Mouse (Mus musculus): ENCODE results near the gene Mydgf. TPM values are rescaled to one million over a fixed set of nuclear protein-coding genes. Genes with fewer than 3 reads are reported as not detected.

Mydgf gene
- 50.0 to 56.0 TPM (median 53.0 TPM) in 4 replicates for total RNA-seq (2023; ENCODE audit: inconsistent age)

GRCm38 (mm10) chr17:56183658-56184103 lies at the start of gene Mydgf:
Gene Mydgf (minus strand): TSS chr17:56183920.

GRCm38 (mm10) chr17:56218377-56219191 lies 34.9 kb upstream of the Mydgf start, which contains the start of gene Dpp9:
Gene Dpp9 (minus strand): TSS chr17:56218905.

GRCm38 (mm10) chr17:56162231-56162774 lies 21.4 kb downstream of the Mydgf start, which contains the start of gene Tnfaip8l1:
Gene Tnfaip8l1 (plus strand): TSS chr17:56162477.

GRCm38 (mm10) chr17:56139858-56140595 lies 43.7 kb downstream of the Mydgf start, which contains the start of gene Sema6b:
Gene Sema6b (minus strand): TSS chr17:56140343.

Other genes with a start within 250 kb of the Mydgf start
- 4.9 to 7.1 TPM (median 6.0 TPM) in 4 replicates for gene Zfp119b, start 234.4 kb downstream of the Mydgf start, total RNA-seq (2023; ENCODE audit: inconsistent age)
- 12.9 to 16.7 TPM (median 15.2 TPM) in 4 replicates for gene Ebi3, start 231.3 kb downstream of the Mydgf start, total RNA-seq (2023; ENCODE audit: inconsistent age)
- 39.6 to 52.9 TPM (median 46.2 TPM) in 4 replicates for gene Yju2, start 224.8 kb downstream of the Mydgf start, total RNA-seq (2023; ENCODE audit: inconsistent age)
- 0.74 to 2.0 TPM (median 1.6 TPM) in 4 replicates for gene Shd, start 213.5 kb downstream of the Mydgf start, total RNA-seq (2023; ENCODE audit: inconsistent age)
- not detected in 4 replicates for gene Fsd1, start 197.4 kb downstream of the Mydgf start, total RNA-seq (2023; ENCODE audit: inconsistent age)
- 0.42 to 0.81 TPM (median 0.61 TPM) in 3 of 4 replicates, not detected in the other for gene Stap2, start 178.3 kb downstream of the Mydgf start, total RNA-seq (2023; ENCODE audit: inconsistent age)
- gene Mpnd, start 178.2 kb downstream of the Mydgf start, total RNA-seq (2023; ENCODE audit: inconsistent age): 56.8 to 63.5 TPM (median 62.7 TPM) in 4 replicates
- 86.0 to 87.5 TPM (median 87.0 TPM) in 4 replicates for gene Sh3gl1, start 147.3 kb downstream of the Mydgf start, total RNA-seq (2023; ENCODE audit: inconsistent age)
- gene Chaf1a, start 143.5 kb downstream of the Mydgf start, total RNA-seq (2023; ENCODE audit: inconsistent age): 3.1 to 4.3 TPM (median 3.7 TPM) in 4 replicates
- 69.0 to 71.9 TPM (median 71.0 TPM) in 4 replicates for gene Ubxn6, start 108.9 kb downstream of the Mydgf start, total RNA-seq (2023; ENCODE audit: inconsistent age)
- gene Hdgfl2, start 104.3 kb downstream of the Mydgf start, total RNA-seq (2023; ENCODE audit: inconsistent age): 102 to 112 TPM (median 107 TPM) in 4 replicates
- not detected in 4 replicates for gene Plin4, start 74.1 kb downstream of the Mydgf start, total RNA-seq (2023; ENCODE audit: inconsistent age)
- gene Plin5, start 66.3 kb downstream of the Mydgf start, total RNA-seq (2023; ENCODE audit: inconsistent age): not detected in 4 replicates
- gene Lrg1, start 61.9 kb downstream of the Mydgf start, total RNA-seq (2023; ENCODE audit: inconsistent age): not detected in 4 replicates
- gene Sema6b, start 43.6 kb downstream of the Mydgf start, total RNA-seq (2023; ENCODE audit: inconsistent age): 0.42 to 1.1 TPM (median 0.92 TPM) in 4 replicates
- 0.19 to 0.51 TPM (median 0.41 TPM) in 4 replicates for gene Tnfaip8l1, start 21.4 kb downstream of the Mydgf start, total RNA-seq (2023; ENCODE audit: inconsistent age)
- 52.3 to 59.2 TPM (median 53.1 TPM) in 4 replicates for gene Dpp9, start 35.0 kb upstream of the Mydgf start, total RNA-seq (2023; ENCODE audit: inconsistent age)
- gene Fem1a, start 72.9 kb upstream of the Mydgf start, total RNA-seq (2023; ENCODE audit: inconsistent age): 27.2 to 30.4 TPM (median 28.6 TPM) in 4 replicates
- gene Ticam1, start 92.9 kb upstream of the Mydgf start, total RNA-seq (2023; ENCODE audit: inconsistent age): 22.7 to 27.2 TPM (median 25.2 TPM) in 4 replicates
- gene Plin3, start 109.0 kb upstream of the Mydgf start, total RNA-seq (2023; ENCODE audit: inconsistent age): 11.6 to 16.2 TPM (median 15.4 TPM) in 4 replicates
- gene Arrdc5, start 116.4 kb upstream of the Mydgf start, total RNA-seq (2023; ENCODE audit: inconsistent age): not detected in 4 replicates
- 13.7 to 22.6 TPM (median 17.5 TPM) in 4 replicates for gene Uhrf1, start 119.4 kb upstream of the Mydgf start, total RNA-seq (2023; ENCODE audit: inconsistent age)
- 66.1 to 73.1 TPM (median 68.8 TPM) in 4 replicates for gene Kdm4b, start 142.1 kb upstream of the Mydgf start, total RNA-seq (2023; ENCODE audit: inconsistent age)

All from B cell, adult (primary cell).